Mouse (Mus musculus) activated CD4-positive, CD25-positive, alpha-beta regulatory T cell, adult 4 months (primary cell): ENCODE measurements at regions not wholly inside any gene's neighbourhood (a gene's known extent, or its start where the extent isn't known, plus 50 kb on each side); places are given as distances from the start of the nearest gene placed in this dataset.

Source experiments
- ATAC-seq: one replicate; pipeline ENCODE4 v1.8.0; 2017

GRCm38 (mm10) chr8:36042594-36042993 is 277.0 kb downstream of the Gm19410 start:
- no peak for ATAC-seq
